Mouse (Mus musculus): ENCODE data around the gene Srgap1.

Srgap1 gene

GRCm38 (mm10) chr10:121970912-121971311 is 76.2 kb downstream of the Srgap1 start:
- intact Hi-C loops (cut with DNase I) = no loop called here

- intact Hi-C loops (cut with DNase I) = no loop called here
These were observed 83.0 kb downstream of the Srgap1 start for GRCm38 (mm10) chr10:121964114-121964513.

GRCm38 (mm10) chr10:121962053-121962452 is 85.1 kb downstream of the Srgap1 start:
- intact Hi-C loops (cut with DNase I) = no loop called here

- intact Hi-C loops (cut with DNase I) = no loop called here
These were observed 85.8 kb downstream of the Srgap1 start for GRCm38 (mm10) chr10:121961121-121961893.

GRCm38 (mm10) chr10:121958741-121959140 is 88.4 kb downstream of the Srgap1 start:
- intact Hi-C loops (cut with DNase I) = no loop called here

- intact Hi-C loops (cut with DNase I) = no loop called here
These were observed 90.6 kb downstream of the Srgap1 start for GRCm38 (mm10) chr10:121956505-121956904.

GRCm38 (mm10) chr10:121955730-121956129 is 91.4 kb downstream of the Srgap1 start:
- intact Hi-C loops (cut with DNase I) = no loop called here

- intact Hi-C loops (cut with DNase I) = no loop called here
These were observed 92.2 kb downstream of the Srgap1 start for GRCm38 (mm10) chr10:121954877-121955276.

GRCm38 (mm10) chr10:121953041-121953440 is 94.1 kb downstream of the Srgap1 start:
- intact Hi-C loops (cut with DNase I) = no loop called here

- intact Hi-C loops (cut with DNase I) = no loop called here
These were observed 100.9 kb downstream of the Srgap1 start for GRCm38 (mm10) chr10:121946173-121946572.

GRCm38 (mm10) chr10:121931909-121932308 is 115.2 kb downstream of the Srgap1 start:
- intact Hi-C loops (cut with DNase I) = no loop called here

- intact Hi-C loops (cut with DNase I) = no loop called here
These were observed 121.0 kb downstream of the Srgap1 start for GRCm38 (mm10) chr10:121926094-121926493.

- intact Hi-C loops (cut with DNase I) = no loop called here
These were observed 128.1 kb downstream of the Srgap1 start for GRCm38 (mm10) chr10:121919016-121919415.

- intact Hi-C loops (cut with DNase I) = no loop called here
These were observed 128.5 kb downstream of the Srgap1 start for GRCm38 (mm10) chr10:121918579-121918978.

- intact Hi-C loops (cut with DNase I) = no loop called here
These were observed 131.6 kb downstream of the Srgap1 start for GRCm38 (mm10) chr10:121915530-121915929.

GRCm38 (mm10) chr10:121904137-121904536 is 143.0 kb downstream of the Srgap1 start:
- intact Hi-C loops (cut with DNase I) = no loop called here

- intact Hi-C loops (cut with DNase I) = no loop called here
These were observed 144.5 kb downstream of the Srgap1 start for GRCm38 (mm10) chr10:121902651-121903050.

GRCm38 (mm10) chr10:121900772-121901171 is 146.3 kb downstream of the Srgap1 start:
- intact Hi-C loops (cut with DNase I) = no loop called here

GRCm38 (mm10) chr10:121899706-121900105 is 147.4 kb downstream of the Srgap1 start:
- intact Hi-C loops (cut with DNase I) = no loop called here

GRCm38 (mm10) chr10:121897835-121898370 is 149.2 kb downstream of the Srgap1 start:
- intact Hi-C loops (cut with DNase I) = no loop called here

GRCm38 (mm10) chr10:121891390-121892067 is 155.6 kb downstream of the Srgap1 start:
- intact Hi-C loops (cut with DNase I) = no loop called here

GRCm38 (mm10) chr10:121890061-121890460 is 157.1 kb downstream of the Srgap1 start:
- intact Hi-C loops (cut with DNase I) = no loop called here
